Mouse (Mus musculus) heart, embryonic 12.5 days (tissue): ENCODE results near the gene Gng13. TPM values are rescaled to one million over a fixed set of nuclear protein-coding genes. Genes with fewer than 3 reads are reported as not detected.

ENCODE experiments used
- ATAC-seq: fragments of 200-750 bp; cut with Nextera tagmentation; 2 replicates; pipeline ENCODE4 v1.8.0; 2017; ENCODE audit warnings: moderate TSS enrichment, moderate library complexity; ENCODE audit not compliant: insufficient number of reproducible peaks, low FRiP score
- H3K27ac ChIP-seq: fragments of 300-500 bp; sonication (generic); 2 replicates; pipeline ENCODE4 v1.5.1; 2016; ENCODE audit warnings: mild to moderate bottlenecking, moderate library complexity; ENCODE audit not compliant: poor library complexity, severe bottlenecking
- H3K27me3 ChIP-seq: fragments of 300-500 bp; sonication (generic); replicated peaks from 2 replicates; pipeline ENCODE4 v1.6.1; 2016; ENCODE audit warnings: mild to moderate bottlenecking, moderate library complexity
- H3K36me3 ChIP-seq: fragments of 300-500 bp; sonication (generic); 2 replicates; pipeline ENCODE4 v1.6.1; 2016; ENCODE audit warnings: mild to moderate bottlenecking, moderate library complexity
- H3K4me1 ChIP-seq: fragments of 300-500 bp; sonication (generic); replicated peaks from 2 replicates; pipeline ENCODE4 v1.6.1; 2016; ENCODE audit warnings: mild to moderate bottlenecking
- H3K4me2 ChIP-seq: fragments of 300-500 bp; sonication (generic); 2 replicates; pipeline ENCODE4 v1.6.1; 2016; ENCODE audit warnings: mild to moderate bottlenecking, moderate library complexity
- H3K4me3 ChIP-seq: fragments of 300-500 bp; sonication (generic); 2 replicates; pipeline ENCODE4 v1.5.1; 2016; ENCODE audit warnings: mild to moderate bottlenecking
- H3K9ac ChIP-seq: fragments of 300-500 bp; sonication (generic); 2 replicates; pipeline ENCODE4 v1.6.1; 2016; ENCODE audit warnings: mild to moderate bottlenecking, moderate library complexity
- H3K9me3 ChIP-seq: fragments of 300-500 bp; sonication (generic); replicated peaks from 2 replicates; pipeline ENCODE4 v1.6.1; 2016; ENCODE audit warnings: mild to moderate bottlenecking, moderate library complexity
- WGBS: fragments of 180-500 bp; shearing (Covaris S2); methylation state at CpG from one replicate; pipeline ENCODE4 v1.1.7; 2016; 5-methylcytosine and 5-hydroxymethylcytosine counted together
- polyA plus RNA-seq: library from polyadenylated mRNA; unstranded; fragments of >200 nt; fragmentation: Nextera tagmentation; extraction: Ambion mirVana; gene quantifications from 2 replicates; pipeline ENCODE4 v1.2.1, GENCODE M21; 2016

Gene Gng13
- polyA plus RNA-seq, 1 experiment from 2014 or later, result 4.9 TPM

DNA sequence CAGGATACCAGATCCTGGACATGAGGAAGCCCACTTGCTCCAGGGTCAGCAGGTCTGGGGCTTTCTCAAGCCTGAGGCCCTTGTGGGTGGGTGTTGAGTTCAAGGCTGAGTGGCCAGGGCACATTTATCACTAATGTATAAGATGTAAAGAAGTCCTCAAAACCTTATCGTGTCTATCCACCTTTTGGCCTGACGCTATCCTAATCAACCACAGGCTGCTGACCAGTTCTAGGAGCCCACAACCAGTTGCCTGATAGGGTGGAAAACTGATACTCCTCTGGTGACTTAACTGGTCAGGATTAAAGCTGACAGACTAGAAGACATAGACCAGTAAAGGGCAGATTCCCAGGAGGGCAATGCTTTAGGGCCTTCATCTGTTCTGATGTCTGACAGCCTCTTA is 7.0 kb upstream of the Gng13 start:
- ATAC-seq, result no peak
- H3K4me3 ChIP-seq, result no peak overlapping the region
- H3K27ac ChIP-seq, result no peak overlapping the region
- no peak overlapping the region for H3K9ac ChIP-seq
- no peaks in the 10 kb centered on the region for H3K36me3 ChIP-seq
- H3K4me1 ChIP-seq, result no peaks in the 10 kb centered on the region
- 0 out of 2 replicates have a peak, but pooled peaks cover 3% of the 10 kb centered on the region for H3K27me3 ChIP-seq
- no peak overlapping the region for H3K4me2 ChIP-seq
- 0 out of 2 replicates have a peak, but pooled peaks cover 5% of the 10 kb centered on the region for H3K9me3 ChIP-seq
- 87% methylated on average over 2 of the region's 2 CpGs for WGBS

DNA sequence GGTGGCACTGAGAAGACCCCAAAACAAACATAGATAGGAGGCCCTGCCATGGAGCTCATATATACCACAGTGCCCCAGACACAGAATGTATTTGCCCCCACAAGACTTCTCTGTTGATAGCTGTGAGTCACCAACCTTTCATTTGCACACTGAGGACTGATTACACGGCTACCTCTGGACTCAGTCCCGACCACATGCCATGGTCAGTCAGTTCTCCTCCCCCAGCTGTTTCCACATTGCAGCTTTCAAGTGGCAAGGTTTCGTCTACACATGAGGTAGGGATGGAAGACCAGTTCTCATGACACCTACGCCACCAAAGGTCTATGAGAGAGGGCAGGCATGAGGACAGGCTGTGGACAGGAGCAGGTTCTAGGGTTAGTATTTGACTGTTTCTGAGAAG is 5.8 kb upstream of the Gng13 start:
- H3K9ac ChIP-seq, result no peak overlapping the region
- peaks cover 14% of the 10 kb centered on the region for H3K27me3 ChIP-seq
- 0 out of 2 replicates have a peak, but pooled peaks cover 5% of the 10 kb centered on the region for H3K9me3 ChIP-seq
- H3K36me3 ChIP-seq, result no peaks in the 10 kb centered on the region
- no peak for ATAC-seq
- 70% methylated on average over 4 of the region's 4 CpGs for WGBS
- H3K4me3 ChIP-seq, result no peak overlapping the region
- no peak overlapping the region for H3K27ac ChIP-seq
- H3K4me1 ChIP-seq, result peaks cover 9% of the 10 kb centered on the region; the same call in 1 of the 2 replicates
- no peak overlapping the region for H3K4me2 ChIP-seq

DNA sequence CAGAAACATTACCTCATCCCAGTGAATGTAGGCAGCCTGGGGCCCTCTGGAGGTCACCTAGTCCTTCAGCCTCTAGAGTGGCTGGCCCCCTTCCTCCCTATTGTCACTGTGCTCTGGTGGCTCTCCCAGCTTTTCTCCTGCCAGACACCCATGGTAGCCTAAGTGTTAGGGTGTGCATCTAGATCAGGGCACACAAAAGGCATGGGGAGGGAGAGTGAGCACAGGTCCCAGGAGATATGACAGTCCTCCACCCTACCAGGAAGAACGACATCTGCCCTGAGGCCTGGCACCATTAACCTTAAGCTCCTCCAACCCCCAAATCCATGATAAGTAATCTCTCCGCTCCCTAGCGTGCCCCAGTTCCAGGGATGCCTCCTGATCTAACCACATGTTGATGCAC is 1.3 kb upstream of the Gng13 start:
- peaks cover 28% of the 10 kb centered on the region for H3K4me1 ChIP-seq
- no peak overlapping the region for H3K9ac ChIP-seq
- no peak overlapping the region for H3K27ac ChIP-seq
- no peak for ATAC-seq
- no peaks in the 10 kb centered on the region for H3K9me3 ChIP-seq
- 35% methylated on average over 3 of the region's 3 CpGs for WGBS
- no peak overlapping the region for H3K4me2 ChIP-seq
- H3K36me3 ChIP-seq, result peaks cover 18% of the 10 kb centered on the region
- peaks cover 45% of the 10 kb centered on the region for H3K27me3 ChIP-seq
- no peak overlapping the region for H3K4me3 ChIP-seq

DNA sequence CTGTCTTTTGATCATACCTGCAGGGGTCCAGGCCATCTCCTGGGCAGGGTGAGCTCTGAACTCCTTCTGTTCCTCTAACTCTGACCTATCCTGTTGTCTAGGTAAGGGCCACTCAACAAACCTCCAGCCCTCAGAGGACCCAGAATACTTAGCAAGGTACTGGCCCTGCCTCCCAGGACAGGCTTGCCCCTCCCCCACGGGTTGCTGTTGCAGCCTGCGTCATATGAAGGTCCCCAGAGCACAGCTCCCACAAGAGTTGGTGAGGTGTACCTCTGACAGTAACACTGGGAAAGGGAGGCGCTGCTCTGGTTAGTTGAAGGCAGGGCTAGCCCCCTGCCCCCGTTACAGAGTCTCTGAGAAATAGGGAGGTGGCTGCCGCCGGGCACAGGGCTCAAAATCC is 841 bp upstream of the Gng13 start:
- Histone ChIP-seq H3K36me3 (peaks cover 23% of the 10 kb centered on the region), H3K9me3 (no peaks in the 10 kb centered on the region), H3K4me2 (no peak overlapping the region), H3K4me1 (peaks cover 28% of the 10 kb centered on the region), H3K9ac (no peak overlapping the region), H3K4me3 (no peak overlapping the region), H3K27ac (no peak overlapping the region), H3K27me3 (peaks cover 45% of the 10 kb centered on the region)
- 3% methylated on average over 6 of the region's 6 CpGs for WGBS
- no peak for ATAC-seq

DNA sequence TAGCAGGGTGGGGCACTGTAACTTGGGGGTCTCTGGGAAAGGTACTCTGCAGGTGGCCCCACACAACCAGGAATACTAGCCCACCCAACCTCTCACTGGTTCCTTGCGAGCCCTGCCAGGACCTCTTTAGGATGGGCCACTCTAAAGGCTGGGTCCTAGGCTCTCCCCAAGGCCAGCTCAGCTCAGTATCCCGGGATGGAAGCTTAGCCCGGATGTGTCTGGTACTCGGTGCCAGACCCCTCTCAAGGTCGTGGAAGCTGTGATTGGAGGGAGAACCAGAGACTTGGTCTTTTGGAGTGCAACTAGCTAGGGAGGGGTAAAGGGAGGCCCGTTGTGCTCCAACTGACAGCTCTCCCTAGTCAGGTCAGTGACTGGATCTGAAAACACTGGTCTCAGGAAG is 720 bp downstream of the Gng13 start:
- Histone ChIP-seq H3K4me2 (peak overlapping the region; percentile 90), H3K36me3 (peaks cover 38% of the 10 kb centered on the region), H3K9ac (peak overlapping the region; percentile 61), H3K9me3 (no peaks in the 10 kb centered on the region), H3K4me1 (peaks cover 28% of the 10 kb centered on the region), H3K4me3 (peak overlapping the region; percentile 48), H3K27me3 (peaks cover 45% of the 10 kb centered on the region), H3K27ac (no peak overlapping the region)
- WGBS, result 9% methylated on average over 6 of the region's 6 CpGs
- ATAC-seq, result no peak

DNA sequence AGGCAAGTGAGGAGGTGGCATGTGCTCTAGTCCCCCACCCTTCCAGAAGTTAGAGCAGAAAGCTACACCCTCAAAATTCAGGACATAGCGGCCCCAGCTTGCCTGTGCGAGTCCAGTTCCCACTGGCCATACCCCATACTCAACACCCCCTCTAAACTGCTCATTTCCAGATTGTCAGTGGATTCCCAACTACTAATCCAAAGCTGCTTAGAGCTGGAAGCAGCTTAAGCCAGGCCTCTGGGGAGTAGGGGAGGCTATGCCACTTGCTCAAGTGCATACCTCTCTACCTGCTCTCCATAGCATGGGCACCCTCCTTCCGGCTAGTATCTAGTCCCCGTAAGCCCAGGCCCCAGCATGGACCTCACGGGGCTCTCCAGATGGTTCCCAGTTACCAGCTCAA is 4.5 kb downstream of the Gng13 start:
- WGBS, result 93% methylated on average over 5 of the region's 5 CpGs
- H3K4me2 ChIP-seq, result no peak overlapping the region
- no peak overlapping the region for H3K27ac ChIP-seq
- H3K9me3 ChIP-seq, result no peaks in the 10 kb centered on the region
- no peak overlapping the region for H3K4me3 ChIP-seq
- peaks cover 27% of the 10 kb centered on the region for H3K27me3 ChIP-seq
- H3K36me3 ChIP-seq, result peaks cover 65% of the 10 kb centered on the region
- peaks cover 21% of the 10 kb centered on the region for H3K4me1 ChIP-seq
- H3K9ac ChIP-seq, result no peak overlapping the region
- no peak for ATAC-seq

DNA sequence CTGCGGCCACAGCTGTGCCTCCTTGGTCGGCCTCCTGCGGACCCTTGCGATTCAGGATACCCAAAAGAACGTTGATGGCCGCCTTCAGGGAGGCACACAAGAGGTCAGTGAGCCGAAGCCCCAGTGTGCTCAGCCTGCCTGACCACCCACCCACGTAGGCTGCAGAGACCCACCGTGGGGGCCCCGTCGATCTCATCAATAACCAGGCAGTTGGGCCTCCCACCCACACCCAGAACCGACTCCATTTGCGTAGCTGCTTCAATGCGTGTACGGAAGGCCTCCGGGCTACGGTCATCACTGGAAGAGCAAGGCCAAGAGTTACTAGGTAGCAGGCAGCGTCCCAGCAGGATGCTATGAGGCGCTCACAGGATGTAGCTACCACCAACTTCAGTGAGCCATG is 6.5 kb downstream of the Gng13 start:
- no peak for ATAC-seq
- Histone ChIP-seq H3K36me3 (peaks cover 66% of the 10 kb centered on the region), H3K4me1 (peaks cover 17% of the 10 kb centered on the region), H3K4me2 (no peak overlapping the region), H3K27me3 (peaks cover 7% of the 10 kb centered on the region), H3K9me3 (no peaks in the 10 kb centered on the region), H3K27ac (no peak overlapping the region), H3K9ac (no peak overlapping the region), H3K4me3 (no peak overlapping the region)
- 95% methylated on average over 19 of the region's 19 CpGs for WGBS

DNA sequence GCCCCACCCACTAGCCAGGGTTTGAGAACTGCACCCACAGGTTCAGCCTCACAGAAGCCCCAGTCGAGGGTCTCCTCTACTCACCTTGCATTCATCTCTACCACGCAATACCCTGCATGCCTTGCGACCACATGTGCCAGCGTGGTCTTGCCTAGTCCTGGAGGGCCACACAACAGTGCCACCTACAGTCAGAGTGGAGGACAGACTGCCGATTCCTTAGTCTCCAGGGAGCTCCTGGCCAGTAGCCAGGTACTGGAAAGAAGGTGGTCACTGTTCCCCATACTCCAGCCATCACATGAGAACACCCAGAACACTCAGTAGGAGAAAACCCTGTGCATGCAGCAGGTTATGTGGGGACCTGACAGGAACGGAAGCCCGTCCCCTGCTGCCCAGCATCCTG is 6.9 kb downstream of the Gng13 start:
- Histone ChIP-seq H3K9ac (no peak overlapping the region), H3K4me2 (no peak overlapping the region), H3K27me3 (peaks cover 3% of the 10 kb centered on the region), H3K9me3 (no peaks in the 10 kb centered on the region), H3K36me3 (peaks cover 68% of the 10 kb centered on the region), H3K4me1 (peaks cover 20% of the 10 kb centered on the region), H3K4me3 (no peak overlapping the region), H3K27ac (no peak overlapping the region)
- no peak for ATAC-seq
- WGBS, result 77% methylated on average over 7 of the region's 7 CpGs

DNA sequence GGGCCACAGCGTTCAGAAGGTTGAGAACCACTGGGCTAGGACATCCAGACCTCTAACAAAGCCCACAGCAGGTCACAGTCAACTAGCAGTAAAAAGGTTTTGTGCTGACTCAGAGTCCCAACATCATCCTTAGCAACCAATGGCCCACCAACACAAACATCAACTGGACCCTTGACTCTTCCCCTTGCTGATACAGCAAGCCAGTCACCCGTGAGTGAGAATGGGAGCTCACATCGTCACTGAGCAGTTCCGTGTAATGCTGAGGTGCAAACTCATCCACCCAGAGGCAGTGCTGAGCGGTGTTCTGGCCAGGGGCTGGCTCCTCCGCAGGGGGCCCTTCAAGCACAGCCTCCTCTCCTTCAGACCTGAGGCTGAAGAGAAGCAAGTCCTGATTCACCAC is 8.3 kb downstream of the Gng13 start:
- Histone ChIP-seq H3K4me2 (no peak overlapping the region), H3K27ac (no peak overlapping the region), H3K4me1 (peaks cover 20% of the 10 kb centered on the region), H3K9ac (0 out of 2 replicates have a peak overlapping the region, but pooled peaks have one; percentile 10), H3K4me3 (no peak overlapping the region), H3K9me3 (no peaks in the 10 kb centered on the region), H3K36me3 (peaks cover 67% of the 10 kb centered on the region), H3K27me3 (no peaks in the 10 kb centered on the region)
- no peak for ATAC-seq
- WGBS, result 78% methylated on average over 6 of the region's 6 CpGs

DNA sequence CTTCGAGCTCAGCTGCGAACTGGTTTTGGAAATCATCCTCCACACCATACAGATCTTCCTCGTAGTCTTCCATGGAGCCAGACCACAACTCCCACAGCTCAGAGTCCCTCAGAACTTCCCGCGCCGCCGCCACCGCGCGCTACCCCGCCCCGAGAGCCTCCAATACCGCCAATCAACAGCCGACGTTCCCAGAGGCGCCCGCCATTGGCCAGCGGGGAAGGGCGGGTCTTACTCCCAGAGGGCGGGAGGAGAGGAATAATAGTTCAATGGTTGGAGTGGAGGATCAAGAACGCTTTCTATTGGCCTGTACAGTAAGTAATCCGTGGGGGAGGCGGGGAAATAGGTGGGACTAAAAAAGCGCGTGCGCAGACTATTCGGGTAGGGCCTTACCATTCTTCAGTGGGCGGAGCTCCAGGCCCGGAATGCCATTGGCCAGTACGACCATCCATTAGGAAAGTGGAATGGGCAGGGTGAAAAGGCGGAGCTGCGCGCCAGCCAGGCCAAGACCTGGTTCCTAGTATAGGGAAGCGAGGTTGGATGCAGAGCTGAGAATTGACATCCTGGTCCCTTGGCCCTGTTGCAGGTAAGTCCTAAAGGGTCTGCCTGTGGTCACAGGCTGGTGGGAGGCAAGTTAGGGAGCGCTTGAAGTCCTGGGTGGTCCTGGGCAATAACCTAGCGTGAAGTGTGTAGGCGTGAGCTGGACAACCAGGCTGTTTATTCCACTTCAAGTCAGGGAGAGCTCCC is 10.5 kb downstream of the Gng13 start, which contains the start of the genes Chtf18 and Rpusd1:
Gene Chtf18, minus strand, starts transcription at position 155 of the 744 bp plus-strand sequence.
Gene Rpusd1, plus strand, starts transcription at position 406 of the 744 bp plus-strand sequence.
- Histone ChIP-seq H3K4me1 (peaks cover 20% of the 10 kb centered on the region), H3K9ac (peak within 1 kb of the TSS; percentile 86), H3K36me3 (peaks cover 55% of the 10 kb centered on the region), H3K9me3 (no peaks in the 10 kb centered on the region), H3K27me3 (no peaks in the 10 kb centered on the region), H3K4me2 (peak within 1 kb of the TSS; percentile 98), H3K27ac (no peak within 1 kb of the TSS), H3K4me3 (peak within 1 kb of the TSS; percentile 68)
- WGBS, result under 1% methylated on average over 37 of the region's 37 CpGs
- peak; percentile 98 for ATAC-seq

DNA sequence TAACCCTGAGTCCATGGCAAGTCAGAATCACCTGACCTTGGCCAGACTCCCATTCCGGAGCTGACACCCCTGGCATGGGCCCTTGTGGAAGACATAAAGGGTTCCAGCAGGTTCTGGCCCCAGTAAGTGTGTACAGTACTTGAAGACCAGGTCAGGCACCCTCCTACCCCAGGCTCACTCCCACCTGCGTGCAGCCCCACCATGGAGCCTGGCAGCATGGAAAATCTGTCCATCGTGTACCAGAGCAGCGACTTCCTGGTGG is 11.0 kb downstream of the Gng13 start:
- 20% methylated on average over 4 of the region's 4 CpGs for WGBS
- Histone ChIP-seq H3K9me3 (no peaks in the 10 kb centered on the region), H3K9ac (peak overlapping the region; percentile 86), H3K27ac (no peak overlapping the region), H3K27me3 (no peaks in the 10 kb centered on the region), H3K4me1 (peaks cover 20% of the 10 kb centered on the region), H3K36me3 (peaks cover 51% of the 10 kb centered on the region), H3K4me3 (peak overlapping the region; percentile 54), H3K4me2 (peak overlapping the region; percentile 98)
- ATAC-seq, result no peak

DNA sequence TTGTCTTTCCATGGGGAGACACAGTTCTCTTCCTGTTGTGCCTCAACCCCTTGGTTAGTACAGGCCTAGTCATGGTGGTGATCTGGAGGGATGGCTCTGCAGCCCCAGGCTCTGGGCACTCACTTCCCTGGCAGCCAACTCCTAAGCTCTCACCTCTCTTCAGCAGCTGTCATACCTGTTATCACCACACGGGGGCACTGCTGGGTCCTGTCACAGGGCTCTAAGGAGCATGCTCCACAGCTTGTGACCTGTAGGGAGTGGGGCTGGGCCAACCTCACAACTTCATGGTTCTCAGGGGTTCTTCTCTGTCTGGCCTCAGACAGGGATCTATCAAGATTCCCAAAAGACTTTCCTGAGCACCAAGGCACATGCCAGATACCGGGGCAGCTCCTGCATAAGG is 15.1 kb downstream of the Gng13 start:
- no peak for ATAC-seq
- WGBS, result 21% methylated on average over 2 of the region's 2 CpGs

More for the DNA sequence above, 15.1 kb downstream of the Gng13 start:
- H3K4me2 ChIP-seq, result no peak overlapping the region
- no peak overlapping the region for H3K27ac ChIP-seq
- H3K4me3 ChIP-seq, result no peak overlapping the region
- peaks cover 10% of the 10 kb centered on the region for H3K4me1 ChIP-seq
- peaks cover 3% of the 10 kb centered on the region for H3K27me3 ChIP-seq
- H3K9ac ChIP-seq, result no peak overlapping the region
- H3K36me3 ChIP-seq, result peaks cover 26% of the 10 kb centered on the region
- no peaks in the 10 kb centered on the region for H3K9me3 ChIP-seq
